ENCODE assay signal across 8 mouse cellular contexts in the genomic region with DNA sequence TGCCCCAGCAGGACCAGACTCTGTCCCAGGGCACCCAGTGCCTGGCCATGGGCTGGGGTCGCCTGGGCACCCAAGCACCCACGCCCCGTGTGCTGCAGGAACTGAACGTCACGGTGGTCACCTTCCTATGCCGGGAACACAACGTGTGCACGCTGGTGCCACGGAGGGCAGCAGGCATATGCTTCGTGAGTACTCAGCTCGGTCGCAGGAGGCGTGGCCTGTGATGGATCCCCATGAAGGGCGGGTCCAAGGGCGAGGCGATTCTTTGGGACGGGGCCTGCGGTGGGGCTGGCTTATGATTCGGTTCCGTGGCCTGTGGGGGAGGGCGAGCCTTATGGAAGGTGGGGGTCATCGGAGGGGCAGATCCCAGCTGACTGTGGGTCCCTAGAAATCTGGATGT. TPM values are rescaled to one million over a fixed set of nuclear protein-coding genes. Genes with fewer than 3 reads are reported as not detected.
DNase-seq lines count a peak whose midpoint lies in the region; ATAC-seq and TF ChIP-seq lines count a peak whose summit lies in the region.

No protein-coding gene starts in this region.

- no peaks in the 10 kb centered on the region for H3K36me3 ChIP-seq in lung, embryonic 16.5 days (ENCODE audit: control insufficient read depth, insufficient read depth, low read length)
- H3K36me3 ChIP-seq in forebrain, embryonic 12.5 days (replicated peaks): no peaks in the 10 kb centered on the region
- no peaks in the 10 kb centered on the region for H3K36me3 ChIP-seq in limb, embryonic 13.5 days
- H3K36me3 ChIP-seq in neural tube, embryonic 12.5 days: no peaks in the 10 kb centered on the region

- peak; percentile 10; the same call in 1 of the 2 replicates for ATAC-seq in lung, embryonic 16.5 days (ENCODE audit: low read depth)
- ATAC-seq in forebrain, embryonic 12.5 days (ENCODE audit: low FRiP score): peak; percentile 24; the same call in 1 of the 2 replicates
- peak; percentile 9; the same call in 1 of the 2 replicates for ATAC-seq in limb, embryonic 13.5 days (ENCODE audit: low FRiP score, low read depth)
- ATAC-seq in neural tube, embryonic 12.5 days (ENCODE audit: low FRiP score, low read depth): no peak

- H3K4me1 ChIP-seq in lung, embryonic 16.5 days (replicated peaks; ENCODE audit: control insufficient read depth, insufficient read depth, low read length): peaks cover 13% of the 10 kb centered on the region
- H3K4me1 ChIP-seq in lung, adult 2 months (ENCODE audit: control insufficient read depth, insufficient read depth, low read length): peaks cover 10% of the 10 kb centered on the region
- H3K4me1 ChIP-seq in forebrain, embryonic 12.5 days: peaks cover 15% of the 10 kb centered on the region
- peaks cover 23% of the 10 kb centered on the region for H3K4me1 ChIP-seq in limb, embryonic 13.5 days
- H3K4me1 ChIP-seq in neural tube, embryonic 12.5 days: peaks cover 13% of the 10 kb centered on the region

- peak overlapping the region; percentile 51 for H3K4me2 ChIP-seq in lung, embryonic 16.5 days (ENCODE audit: low read depth, low read length)
- peak overlapping the region; percentile 42 for H3K4me2 ChIP-seq in forebrain, embryonic 12.5 days
- peak overlapping the region; percentile 57 for H3K4me2 ChIP-seq in limb, embryonic 13.5 days (replicated peaks)
- peak overlapping the region; percentile 49 for H3K4me2 ChIP-seq in neural tube, embryonic 12.5 days (replicated peaks)

- peaks cover 3% of the 10 kb centered on the region for H3K27me3 ChIP-seq in lung, embryonic 16.5 days (ENCODE audit: control insufficient read depth, insufficient read depth, low read depth, low read length)
- H3K27me3 ChIP-seq in forebrain, embryonic 12.5 days: peaks cover 59% of the 10 kb centered on the region
- peaks cover 14% of the 10 kb centered on the region for H3K27me3 ChIP-seq in limb, embryonic 13.5 days
- peaks cover 26% of the 10 kb centered on the region for H3K27me3 ChIP-seq in neural tube, embryonic 12.5 days (replicated peaks)

- no peak for TF ChIP-seq POLR2A in lung, adult 2 months (IDR thresholded peaks at IDR 0.05; ENCODE audit: borderline replicate concordance, extremely low read depth, low read depth, low read length)

- 4% methylated on average over 22 of the region's 22 CpGs for WGBS in lung, embryonic 16.5 days
- WGBS in lung, adult 2 months: 14% methylated on average over 22 of the region's 22 CpGs
- 8% methylated on average over 22 of the region's 22 CpGs for WGBS in forebrain, embryonic 12.5 days
- WGBS in limb, embryonic 13.5 days: 6% methylated on average over 22 of the region's 22 CpGs
- WGBS in neural tube, embryonic 12.5 days: 6% methylated on average over 22 of the region's 22 CpGs

- H3K27ac ChIP-seq in lung, embryonic 16.5 days (ENCODE audit: low read length): no peak overlapping the region
- H3K27ac ChIP-seq in forebrain, embryonic 12.5 days: no peak overlapping the region
- no peak overlapping the region for H3K27ac ChIP-seq in limb, embryonic 13.5 days
- no peak overlapping the region for H3K27ac ChIP-seq in neural tube, embryonic 12.5 days

- peak overlapping the region; percentile 30 for H3K4me3 ChIP-seq in lung, embryonic 16.5 days (ENCODE audit: low read length)
- H3K4me3 ChIP-seq in lung, adult 2 months (replicated peaks; ENCODE audit: extremely low read depth, low read depth, low read length): no peak overlapping the region
- H3K4me3 ChIP-seq in forebrain, embryonic 12.5 days (replicated peaks): peak overlapping the region; percentile 5; the same call in 1 of the 2 replicates
- H3K4me3 ChIP-seq in limb, embryonic 13.5 days: peak overlapping the region; percentile 24
- H3K4me3 ChIP-seq in neural tube, embryonic 12.5 days: peak overlapping the region; percentile 7; the same call in 1 of the 2 replicates

- DNase-seq in lung, adult 2 months: no peak
- no peak for DNase-seq in cerebellum, adult 11-12 months
- DNase-seq in right cerebral cortex, postnatal 10 days (ENCODE audit: low spot score in 2 of 2): no peak
- DNase-seq in gastrocnemius, postnatal 25 days: no peak

- 0 out of 2 replicates have a peak overlapping the region, but pooled peaks have one; percentile 39 for H3K9ac ChIP-seq in lung, embryonic 16.5 days (ENCODE audit: low read length)
- 0 out of 2 replicates have a peak overlapping the region, but pooled peaks have one; percentile 21 for H3K9ac ChIP-seq in forebrain, embryonic 12.5 days
- H3K9ac ChIP-seq in limb, embryonic 13.5 days: peak overlapping the region; percentile 36; the same call in 1 of the 2 replicates
- no peak overlapping the region; the same call in 1 of the 2 replicates for H3K9ac ChIP-seq in neural tube, embryonic 12.5 days

- H3K9me3 ChIP-seq in lung, embryonic 16.5 days (ENCODE audit: control insufficient read depth, low read length): no peaks in the 10 kb centered on the region
- no peaks in the 10 kb centered on the region for H3K9me3 ChIP-seq in forebrain, embryonic 12.5 days
- H3K9me3 ChIP-seq in limb, embryonic 13.5 days: no peaks in the 10 kb centered on the region
- no peaks in the 10 kb centered on the region for H3K9me3 ChIP-seq in neural tube, embryonic 12.5 days

- TF ChIP-seq CTCF in lung, adult 2 months (IDR thresholded peaks at IDR 0.05; ENCODE audit: insufficient read depth, low read length): no peak

RNA-seq across cellular contexts. Expression of a gene that starts 4.1 kb away (rescaled TPM):
- polyA plus RNA-seq in lung, embryonic 16.5 days (2015; fragmentation: Nextera tagmentation; extraction: Ambion mirVana): 0.26 and 1.2 TPM in 2 replicates
- polyA plus RNA-seq in lung, adult 2 months (2012; rRNA removed): 0.11 and 0.85 TPM in 2 replicates
- not detected in 2 replicates for polyA plus RNA-seq in forebrain, embryonic 12.5 days (2016; fragmentation: Nextera tagmentation; extraction: Ambion mirVana)
- 0.29 and 0.86 TPM in 2 replicates for polyA plus RNA-seq in limb, embryonic 13.5 days (2015; fragmentation: Nextera tagmentation; extraction: Ambion mirVana)
- 0.34 and 0.53 TPM in 2 replicates for polyA plus RNA-seq in neural tube, embryonic 12.5 days (2016; fragmentation: Nextera tagmentation; extraction: Ambion mirVana)
- total RNA-seq in gastrocnemius, postnatal 25 days (2021): not detected

RNA-seq across cellular contexts. Expression of a gene that starts 7.5 kb away (rescaled TPM):
- polyA plus RNA-seq in lung, embryonic 16.5 days (2015; fragmentation: Nextera tagmentation; extraction: Ambion mirVana): 22.6 and 26.4 TPM in 2 replicates
- 8.4 and 8.9 TPM in 2 replicates for polyA plus RNA-seq in lung, adult 2 months (2012; rRNA removed)
- 223 and 250 TPM in 2 replicates for polyA plus RNA-seq in forebrain, embryonic 12.5 days (2016; fragmentation: Nextera tagmentation; extraction: Ambion mirVana)
- polyA plus RNA-seq in limb, embryonic 13.5 days (2015; fragmentation: Nextera tagmentation; extraction: Ambion mirVana): 138 and 142 TPM in 2 replicates
- 296 and 301 TPM in 2 replicates for polyA plus RNA-seq in neural tube, embryonic 12.5 days (2016; fragmentation: Nextera tagmentation; extraction: Ambion mirVana)
- under 1 TPM; 0.13 to 0.27 TPM for total RNA-seq in gastrocnemius, postnatal 25 days (2021)

RNA-seq across cellular contexts. Expression of a gene that starts 7.7 kb away (rescaled TPM):
- 3.0 and 4.0 TPM in 2 replicates for polyA plus RNA-seq in lung, embryonic 16.5 days (2015; fragmentation: Nextera tagmentation; extraction: Ambion mirVana)
- 3.6 and 5.0 TPM in 2 replicates for polyA plus RNA-seq in lung, adult 2 months (2012; rRNA removed)
- polyA plus RNA-seq in forebrain, embryonic 12.5 days (2016; fragmentation: Nextera tagmentation; extraction: Ambion mirVana): 14.8 and 16.2 TPM in 2 replicates
- 11.1 and 11.3 TPM in 2 replicates for polyA plus RNA-seq in limb, embryonic 13.5 days (2015; fragmentation: Nextera tagmentation; extraction: Ambion mirVana)
- polyA plus RNA-seq in neural tube, embryonic 12.5 days (2016; fragmentation: Nextera tagmentation; extraction: Ambion mirVana): 12.6 and 15.5 TPM in 2 replicates
- under 1 TPM in 1 of 2 experiments, not detected in 1; 0.35 TPM for total RNA-seq in gastrocnemius, postnatal 25 days (2021)

RNA-seq across cellular contexts. Expression of a gene that starts 8.7 kb away (rescaled TPM):
- polyA plus RNA-seq in lung, embryonic 16.5 days (2015; fragmentation: Nextera tagmentation; extraction: Ambion mirVana): not detected in 2 replicates
- 297 and 1,797 TPM in 2 replicates for polyA plus RNA-seq in lung, adult 2 months (2012; rRNA removed)
- polyA plus RNA-seq in forebrain, embryonic 12.5 days (2016; fragmentation: Nextera tagmentation; extraction: Ambion mirVana): not detected in 2 replicates
- not detected in 2 replicates for polyA plus RNA-seq in limb, embryonic 13.5 days (2015; fragmentation: Nextera tagmentation; extraction: Ambion mirVana)
- not detected in 2 replicates for polyA plus RNA-seq in neural tube, embryonic 12.5 days (2016; fragmentation: Nextera tagmentation; extraction: Ambion mirVana)
- 100 to 1,000 TPM in 1 of 2 experiments, 10 to 100 TPM in 1; 12.5 to 381 TPM for total RNA-seq in gastrocnemius, postnatal 25 days (2021)

RNA-seq across cellular contexts. Expression of a gene that starts 26.7 kb away (rescaled TPM):
- polyA plus RNA-seq in lung, embryonic 16.5 days (2015; fragmentation: Nextera tagmentation; extraction: Ambion mirVana): 48.3 and 51.2 TPM in 2 replicates
- polyA plus RNA-seq in lung, adult 2 months (2012; rRNA removed): 76.2 and 79.1 TPM in 2 replicates
- 59.9 and 62.3 TPM in 2 replicates for polyA plus RNA-seq in forebrain, embryonic 12.5 days (2016; fragmentation: Nextera tagmentation; extraction: Ambion mirVana)
- polyA plus RNA-seq in limb, embryonic 13.5 days (2015; fragmentation: Nextera tagmentation; extraction: Ambion mirVana): 44.9 and 46.8 TPM in 2 replicates
- 60.5 and 62.6 TPM in 2 replicates for polyA plus RNA-seq in neural tube, embryonic 12.5 days (2016; fragmentation: Nextera tagmentation; extraction: Ambion mirVana)
- total RNA-seq in gastrocnemius, postnatal 25 days (2021): 10 to 100 TPM; 29.2 to 34.4 TPM
